Mouse (Mus musculus) limb, embryonic 14.5 days (tissue): ENCODE measurements around the gene Nlk. TPM values are rescaled to one million over a fixed set of nuclear protein-coding genes. Genes with fewer than 3 reads are reported as not detected.

ENCODE experiments used
- ATAC-seq: fragments of 200-750 bp; cut with Nextera tagmentation; 2 replicates; pipeline ENCODE4 v1.8.0; 2017; ENCODE audit warnings: low read depth, moderate number of reproducible peaks, moderate TSS enrichment; ENCODE audit not compliant: low FRiP score
- DNase-seq: peaks from one replicate; pipeline ENCODE4 v3.0.0-alpha.2; 2015; ENCODE audit warnings: low spot score
- H3K27ac ChIP-seq: fragments of 300-500 bp; sonication (generic); replicated peaks from 2 replicates; pipeline ENCODE4 v1.5.1; 2014; ENCODE audit warnings: low read depth, mild to moderate bottlenecking, low read length, moderate library complexity, mixed read lengths
- H3K27me3 ChIP-seq: fragments of 300-500 bp; sonication (generic); 2 replicates; pipeline ENCODE4 v1.6.1; 2014; ENCODE audit warnings: low read length, mixed read lengths; ENCODE audit not compliant: control insufficient read depth, insufficient read depth
- H3K36me3 ChIP-seq: fragments of 300-500 bp; sonication (generic); 2 replicates; pipeline ENCODE4 v1.6.1; 2014; ENCODE audit warnings: mild to moderate bottlenecking, low read length, moderate library complexity, mixed read lengths; ENCODE audit not compliant: control insufficient read depth, insufficient read depth
- H3K4me1 ChIP-seq: fragments of 300-500 bp; sonication (generic); 2 replicates; pipeline ENCODE4 v1.6.1; 2014; ENCODE audit warnings: antibody characterized with exemption, low read length, mixed read lengths; ENCODE audit not compliant: control insufficient read depth, insufficient read depth
- H3K4me2 ChIP-seq: fragments of 300-500 bp; sonication (generic); replicated peaks from 2 replicates; pipeline ENCODE4 v1.6.1; 2014; ENCODE audit warnings: low read depth, mild to moderate bottlenecking, low read length, moderate library complexity; ENCODE audit not compliant: severe bottlenecking
- H3K4me3 ChIP-seq: fragments of 300-500 bp; sonication (generic); replicated peaks from 2 replicates; pipeline ENCODE4 v1.5.1; 2014; ENCODE audit warnings: low read length
- H3K9ac ChIP-seq: fragments of 300-500 bp; sonication (generic); 2 replicates; pipeline ENCODE4 v1.6.1; 2014; ENCODE audit warnings: mild to moderate bottlenecking, low read depth, low read length, moderate library complexity; ENCODE audit not compliant: severe bottlenecking
- H3K9me3 ChIP-seq: fragments of 300-500 bp; sonication (generic); 2 replicates; pipeline ENCODE4 v1.6.1; 2016; ENCODE audit warnings: low read length; ENCODE audit not compliant: control insufficient read depth
- POLR2A ChIP-seq: fragments of 200-500 bp; IDR thresholded peaks from 2 replicates; pipeline ENCODE4 v1.8.0; 2012; ENCODE audit warnings: inconsistent platforms, mild to moderate bottlenecking, moderate library complexity, borderline replicate concordance; ENCODE audit not compliant: insufficient read depth, insufficient read length; ENCODE audit errors: extremely low read depth
- WGBS: fragments of 180-500 bp; shearing (Covaris S2); extraction: QIAGEN DNeasy Blood & Tissue Kit; methylation state at CpG from one replicate; pipeline ENCODE4 v1.1.7; 2014; 5-methylcytosine and 5-hydroxymethylcytosine counted together
- polyA plus RNA-seq, 2 experiments: library from polyadenylated mRNA; depleted of rRNA in 1 of 2; stranded (reverse) in 1 of 2; unstranded in 1 of 2; fragments of >200 nt; fragmentation: Nextera tagmentation in 1 of 2; extraction: Ambion mirVana in 1 of 2; gene quantifications; 2 replicates each; pipeline versions ENCODE4 v1.2.1 to v1.2.3; 2012 to 2014

Gene Nlk
- polyA plus RNA-seq, 2 experiments, result 11.9 to 15.8 TPM

DNA sequence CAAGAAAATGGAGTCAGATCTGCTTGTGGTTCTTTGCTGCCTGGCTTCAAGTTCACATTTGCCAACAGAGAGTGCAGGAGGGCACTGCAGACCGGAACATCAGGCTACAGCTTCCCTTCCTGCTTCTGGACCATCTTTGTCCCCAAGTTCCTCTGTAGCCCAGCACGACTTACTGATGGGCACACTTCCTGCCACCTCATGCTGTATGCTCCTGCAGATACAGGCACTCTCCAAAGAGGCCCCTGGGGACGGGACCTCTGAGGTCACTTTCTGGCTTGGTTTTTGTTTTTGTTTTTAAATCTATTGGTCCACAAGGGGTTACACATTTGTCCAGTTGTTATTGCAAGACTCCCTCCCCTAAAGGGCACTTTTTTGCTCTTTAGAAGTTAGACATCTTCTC lies 127.4 kb downstream of the Nlk start:
- no peak for TF ChIP-seq POLR2A
- ATAC-seq, result no peak
- H3K4me2 ChIP-seq, result no peak overlapping the region
- no peaks in the 10 kb centered on the region for H3K27me3 ChIP-seq
- H3K4me3 ChIP-seq, result no peak overlapping the region
- H3K36me3 ChIP-seq, result peaks cover 40% of the 10 kb centered on the region
- no peak overlapping the region for H3K9ac ChIP-seq
- no peaks in the 10 kb centered on the region for H3K9me3 ChIP-seq
- H3K27ac ChIP-seq, result no peak overlapping the region
- no peaks in the 10 kb centered on the region for H3K4me1 ChIP-seq
- no peak for DNase-seq
- WGBS, result 73% methylated on average over 3 of the region's 3 CpGs

DNA sequence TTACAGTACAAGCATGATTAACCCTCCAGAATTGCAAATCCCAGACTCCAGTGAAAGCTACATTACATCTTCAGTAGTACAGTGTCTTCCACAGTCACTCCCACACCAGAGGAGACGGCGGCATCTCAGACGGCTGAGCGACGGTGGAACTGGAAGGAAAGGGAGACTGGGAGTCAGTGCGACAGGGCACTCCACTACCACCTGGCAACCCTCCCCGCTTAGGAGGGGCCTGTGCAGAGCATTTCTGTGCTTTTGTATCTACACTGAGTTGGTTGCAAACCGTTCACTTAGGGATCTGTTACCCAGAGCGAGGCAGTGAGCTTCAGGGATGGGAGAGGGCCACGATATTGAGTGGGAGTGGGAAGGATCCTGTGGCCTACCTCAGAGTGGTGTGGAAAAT lies 128.3 kb downstream of the Nlk start:
- ATAC-seq, result no peak
- WGBS, result 87% methylated on average over 10 of the region's 10 CpGs

DNA sequence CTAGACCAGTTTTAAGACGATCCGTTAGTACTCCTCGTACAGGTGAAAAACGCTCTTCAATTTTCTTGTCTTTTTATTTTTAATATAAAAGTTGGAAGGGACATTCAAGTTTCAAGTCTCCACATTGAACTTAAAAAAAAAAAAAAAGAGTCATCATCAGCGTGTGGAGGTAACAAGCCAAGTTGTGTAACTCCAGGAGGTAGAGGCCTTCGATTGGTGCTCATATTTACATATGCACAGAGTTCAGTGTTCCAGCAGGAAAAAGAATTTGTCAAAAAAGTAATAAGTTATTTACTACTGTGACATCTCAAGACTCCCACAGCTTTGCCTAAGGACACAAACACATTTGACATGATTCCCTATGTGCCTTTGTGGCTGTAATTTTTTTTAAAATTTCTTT lies 129.6 kb downstream of the Nlk start:
- H3K4me1 ChIP-seq, result no peaks in the 10 kb centered on the region
- no peaks in the 10 kb centered on the region for H3K9me3 ChIP-seq
- no peak overlapping the region for H3K27ac ChIP-seq
- 89% methylated on average over 6 of the region's 6 CpGs for WGBS
- no peak overlapping the region for H3K9ac ChIP-seq
- H3K27me3 ChIP-seq, result no peaks in the 10 kb centered on the region
- no peak for TF ChIP-seq POLR2A
- H3K4me3 ChIP-seq, result no peak overlapping the region
- H3K4me2 ChIP-seq, result no peak overlapping the region
- ATAC-seq (no peak), DNase-seq (no peak)
- peaks cover 29% of the 10 kb centered on the region for H3K36me3 ChIP-seq

More for the DNA sequence above, 128.3 kb downstream of the Nlk start:
- no peak for TF ChIP-seq POLR2A
- Histone ChIP-seq H3K27ac (no peak overlapping the region), H3K9me3 (no peaks in the 10 kb centered on the region), H3K36me3 (peaks cover 36% of the 10 kb centered on the region), H3K4me3 (no peak overlapping the region), H3K27me3 (no peaks in the 10 kb centered on the region), H3K9ac (no peak overlapping the region), H3K4me1 (no peaks in the 10 kb centered on the region), H3K4me2 (no peak overlapping the region)
- no peak for DNase-seq

DNA sequence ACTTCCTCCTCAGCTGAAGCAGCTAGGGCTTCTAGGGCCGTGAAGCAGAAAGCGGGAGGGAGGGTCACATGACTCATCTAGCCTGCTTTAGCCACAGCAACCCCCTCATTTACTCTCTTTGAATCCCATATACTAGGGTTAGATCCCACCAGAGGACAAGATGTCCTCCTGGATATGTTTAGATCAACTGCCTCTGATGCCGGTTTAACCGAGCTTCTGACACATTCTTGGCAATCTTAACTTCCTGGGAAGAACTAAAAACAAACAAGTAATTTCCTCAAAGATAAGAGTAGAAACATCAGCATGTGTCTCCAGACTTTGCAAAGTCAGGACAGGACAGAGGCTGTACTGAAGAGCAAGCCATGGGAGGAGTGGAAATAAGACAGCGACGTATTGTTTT lies 130.4 kb downstream of the Nlk start:
- Histone ChIP-seq H3K9me3 (no peaks in the 10 kb centered on the region), H3K27me3 (no peaks in the 10 kb centered on the region), H3K9ac (no peak overlapping the region), H3K4me2 (no peak overlapping the region), H3K4me3 (no peak overlapping the region), H3K27ac (no peak overlapping the region), H3K4me1 (no peaks in the 10 kb centered on the region), H3K36me3 (peaks cover 21% of the 10 kb centered on the region)
- TF ChIP-seq POLR2A, result no peak
- WGBS, result 56% methylated on average over 6 of the region's 6 CpGs
- DNase-seq, result no peak
- ATAC-seq, result no peak

DNA sequence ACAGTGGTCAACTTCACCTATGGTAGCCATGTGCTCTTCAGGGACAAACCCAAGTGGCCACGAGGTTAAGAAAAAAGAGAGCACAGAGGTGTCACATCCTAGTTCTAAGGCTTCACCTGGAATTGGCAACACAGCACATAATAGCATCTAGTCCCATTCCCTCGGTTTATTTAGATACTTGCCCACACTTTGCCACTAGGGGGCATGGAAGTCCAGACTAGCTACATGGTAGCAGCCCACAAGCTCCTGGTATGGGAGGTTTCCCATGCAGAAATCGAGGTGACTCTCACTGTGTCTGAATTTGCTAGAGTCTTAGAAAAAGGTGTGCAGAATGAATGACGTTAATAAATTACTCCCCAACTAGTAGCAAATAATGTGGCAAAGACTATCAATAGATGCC lies 136.7 kb downstream of the Nlk start:
- no peak for TF ChIP-seq POLR2A
- DNase-seq (peak; percentile 79), ATAC-seq (peak; percentile 60; the same call in 1 of the 2 replicates)
- Histone ChIP-seq H3K27me3 (no peaks in the 10 kb centered on the region), H3K27ac (no peak overlapping the region), H3K4me2 (no peak overlapping the region), H3K4me3 (no peak overlapping the region), H3K9me3 (no peaks in the 10 kb centered on the region), H3K4me1 (no peaks in the 10 kb centered on the region), H3K36me3 (no peaks in the 10 kb centered on the region), H3K9ac (no peak overlapping the region)
- WGBS, result 21% methylated on average over 4 of the region's 4 CpGs

DNA sequence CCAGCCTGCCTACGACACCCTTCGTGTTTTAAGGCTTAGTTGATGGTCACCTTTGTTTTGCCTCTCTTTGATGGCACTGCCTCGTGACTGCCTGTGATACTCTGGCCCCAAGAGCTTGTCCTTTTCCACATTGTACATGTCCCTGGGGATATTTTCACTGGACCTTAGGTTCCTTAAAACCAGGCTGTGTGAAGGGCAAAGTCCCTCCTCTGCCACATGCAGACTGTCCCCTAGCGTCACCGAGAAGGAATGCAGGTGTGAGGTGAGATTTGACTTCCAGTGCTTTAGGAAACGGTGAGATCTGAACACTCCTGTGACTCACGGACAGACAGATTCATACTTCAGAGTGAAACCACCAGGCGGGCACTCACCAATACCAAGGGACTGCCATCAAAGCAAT lies 139.9 kb downstream of the Nlk start:
- no peak overlapping the region for H3K27ac ChIP-seq
- no peak for DNase-seq
- TF ChIP-seq POLR2A, result no peak
- ATAC-seq, result no peak
- H3K27me3 ChIP-seq, result no peaks in the 10 kb centered on the region
- no peak overlapping the region for H3K4me2 ChIP-seq
- H3K36me3 ChIP-seq, result no peaks in the 10 kb centered on the region
- H3K9me3 ChIP-seq, result no peaks in the 10 kb centered on the region
- H3K9ac ChIP-seq, result no peak overlapping the region
- no peak overlapping the region for H3K4me3 ChIP-seq
- H3K4me1 ChIP-seq, result no peaks in the 10 kb centered on the region
- 52% methylated on average over 8 of the region's 8 CpGs for WGBS
